In genomic region chr7:131810916-131811315, GRCm38 (mm10) we compare ENCODE assay signal across 11 mouse cellular contexts.
"Had no signal": no experiment of that assay in that cellular context is flagged by ENCODE, and none has a peak within 500 bp of the region (broad histone marks: within the 10 kb centered on the region; RNA-seq: fewer than 3 reads in every experiment).

No protein-coding gene starts in this region.

- H3K9me3 ChIP-seq: kidney, embryonic 15.5 days; limb, embryonic 13.5 days; midbrain, embryonic 12.5 days had no signal

- ATAC-seq: midbrain, embryonic 16.5 days had no signal

- H3K4me1 ChIP-seq: kidney, embryonic 15.5 days; limb, embryonic 13.5 days had no signal

- H3K4me2 ChIP-seq: kidney, embryonic 15.5 days; limb, embryonic 13.5 days; midbrain, embryonic 12.5 days had no signal

- H3K9ac ChIP-seq: kidney, embryonic 15.5 days; limb, embryonic 13.5 days; liver, embryonic 14.5 days; midbrain, embryonic 12.5 days had no signal

- H3K27ac ChIP-seq: kidney, embryonic 15.5 days; limb, embryonic 13.5 days; liver, embryonic 14.5 days; midbrain, embryonic 12.5 days; stomach, postnatal 0 days had no signal

- DNase-seq: kidney, postnatal 14 days; left cerebral cortex, postnatal 4 days; lung, adult 18-20 months; thymus, adult 2 months; thymus, postnatal 25 days had no signal

- H3K4me3 ChIP-seq: kidney, embryonic 15.5 days; limb, embryonic 13.5 days; midbrain, embryonic 12.5 days had no signal

- H3K36me3 ChIP-seq: kidney, embryonic 15.5 days; limb, embryonic 13.5 days; midbrain, embryonic 12.5 days had no signal

- H3K27me3 ChIP-seq: kidney, embryonic 15.5 days had no signal
